Mouse (Mus musculus) hindbrain, embryonic 15.5 days (tissue): ENCODE measurements around the gene Stard3. TPM values are rescaled to one million over a fixed set of nuclear protein-coding genes. Genes with fewer than 3 reads are reported as not detected.

Source experiments
- ATAC-seq: fragments of 200-750 bp; cut with Nextera tagmentation; 2 replicates; pipeline ENCODE4 v1.8.0; 2017; ENCODE audit warnings: low read depth, moderate number of reproducible peaks, moderate TSS enrichment; ENCODE audit not compliant: low FRiP score
- H3K27ac ChIP-seq: fragments of 300-500 bp; sonication (generic); replicated peaks from 2 replicates; pipeline ENCODE4 v1.5.1; 2015; ENCODE audit warnings: mild to moderate bottlenecking, inconsistent platforms
- H3K27me3 ChIP-seq: fragments of 300-500 bp; sonication (generic); 2 replicates; pipeline ENCODE4 v1.6.1; 2015; ENCODE audit warnings: control low read depth, inconsistent platforms
- H3K36me3 ChIP-seq: fragments of 300-500 bp; sonication (generic); 2 replicates; pipeline ENCODE4 v1.6.1; 2015; ENCODE audit warnings: control low read depth, inconsistent platforms
- H3K4me1 ChIP-seq: fragments of 300-500 bp; sonication (generic); replicated peaks from 2 replicates; pipeline ENCODE4 v1.6.1; 2015; ENCODE audit warnings: control low read depth, inconsistent platforms
- H3K4me2 ChIP-seq: fragments of 300-500 bp; sonication (generic); 2 replicates; pipeline ENCODE4 v1.6.1; 2015; ENCODE audit warnings: moderate library complexity, mild to moderate bottlenecking, inconsistent platforms
- H3K4me3 ChIP-seq: fragments of 300-500 bp; sonication (generic); 2 replicates; pipeline ENCODE4 v1.5.1; 2015; ENCODE audit warnings: mild to moderate bottlenecking, inconsistent platforms
- H3K9ac ChIP-seq: fragments of 300-500 bp; sonication (generic); 2 replicates; pipeline ENCODE4 v1.6.1; 2015; ENCODE audit warnings: inconsistent platforms
- H3K9me3 ChIP-seq: fragments of 300-500 bp; sonication (generic); 2 replicates; pipeline ENCODE4 v1.6.1; 2016; ENCODE audit warnings: control low read depth, inconsistent platforms
- WGBS: fragments of 180-500 bp; shearing (Covaris S2); methylation state at CpG from one replicate; pipeline ENCODE4 v1.1.7; 2015; 5-methylcytosine and 5-hydroxymethylcytosine counted together
- polyA plus RNA-seq: library from polyadenylated mRNA; unstranded; fragments of >200 nt; fragmentation: Nextera tagmentation; extraction: Ambion mirVana; gene quantifications from 2 replicates; pipeline ENCODE4 v1.2.1, GENCODE M21; 2015

The Stard3 gene
- polyA plus RNA-seq, 1 experiment from 2014 or later = 40.3 TPM

DNA sequence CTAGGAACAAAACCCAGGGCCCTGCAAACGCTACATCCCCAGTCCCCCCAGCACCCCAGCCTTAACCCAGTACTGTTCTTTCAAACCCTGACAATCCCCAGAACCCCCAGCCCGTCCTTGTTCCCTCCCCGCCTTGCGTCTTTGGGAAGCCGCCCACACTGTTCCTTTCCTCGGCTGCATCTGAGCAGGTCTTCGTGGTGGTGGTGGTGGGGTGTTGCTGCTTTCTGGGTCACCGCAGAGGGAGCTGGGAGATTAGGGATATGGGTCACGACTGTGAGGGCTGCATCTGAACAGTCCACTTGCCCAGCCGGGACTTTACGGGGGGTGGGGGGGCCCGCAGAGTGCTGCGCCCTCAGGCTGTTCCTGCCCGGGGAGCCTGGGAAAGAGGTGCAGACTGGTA is 3.7 kb upstream of the Stard3 start:
- H3K27ac ChIP-seq = no peak overlapping the region
- 65% methylated on average over 14 of the region's 14 CpGs for WGBS
- no peak overlapping the region for H3K4me2 ChIP-seq
- peaks cover 44% of the 10 kb centered on the region for H3K27me3 ChIP-seq
- H3K9me3 ChIP-seq = no peaks in the 10 kb centered on the region
- no peak overlapping the region for H3K4me3 ChIP-seq
- no peak for ATAC-seq
- H3K4me1 ChIP-seq = peaks cover 16% of the 10 kb centered on the region
- no peak overlapping the region for H3K9ac ChIP-seq
- no peaks in the 10 kb centered on the region for H3K36me3 ChIP-seq

DNA sequence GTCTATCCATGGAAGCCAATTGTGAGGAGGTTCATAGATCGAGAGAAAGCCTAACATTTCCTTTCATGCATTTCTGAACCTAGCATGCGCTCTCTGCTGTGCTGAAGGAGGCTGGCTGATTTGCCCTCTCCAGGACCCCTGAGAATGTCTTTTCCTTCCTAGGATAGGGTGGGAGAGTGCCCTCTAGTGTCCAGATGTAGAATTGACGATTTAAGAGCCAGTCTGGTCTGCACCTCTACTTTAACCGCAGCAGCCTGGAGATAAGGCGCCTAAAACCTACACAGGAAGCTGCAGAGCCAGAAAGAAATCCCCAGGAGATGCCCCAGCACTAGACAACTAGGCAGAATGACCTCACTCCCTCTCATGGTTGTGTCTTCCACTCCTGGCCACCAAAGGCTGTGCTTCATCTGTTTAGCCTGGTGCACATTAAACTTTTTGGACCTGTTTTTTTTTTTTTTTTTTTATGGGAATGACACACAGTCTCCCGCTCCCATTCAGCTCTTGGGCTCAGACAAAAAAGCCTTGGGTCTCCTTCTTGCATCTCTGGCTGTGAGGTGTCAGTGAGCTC is 2.4 kb upstream of the Stard3 start:
- H3K4me3 ChIP-seq = no peak overlapping the region
- H3K27me3 ChIP-seq = peaks cover 30% of the 10 kb centered on the region
- 10% methylated on average over 6 of the region's 6 CpGs for WGBS
- no peak for ATAC-seq
- H3K9ac ChIP-seq = no peak overlapping the region
- H3K27ac ChIP-seq = no peak overlapping the region
- H3K4me2 ChIP-seq = no peak overlapping the region
- no peaks in the 10 kb centered on the region for H3K36me3 ChIP-seq
- peaks cover 30% of the 10 kb centered on the region for H3K4me1 ChIP-seq
- no peaks in the 10 kb centered on the region for H3K9me3 ChIP-seq

DNA sequence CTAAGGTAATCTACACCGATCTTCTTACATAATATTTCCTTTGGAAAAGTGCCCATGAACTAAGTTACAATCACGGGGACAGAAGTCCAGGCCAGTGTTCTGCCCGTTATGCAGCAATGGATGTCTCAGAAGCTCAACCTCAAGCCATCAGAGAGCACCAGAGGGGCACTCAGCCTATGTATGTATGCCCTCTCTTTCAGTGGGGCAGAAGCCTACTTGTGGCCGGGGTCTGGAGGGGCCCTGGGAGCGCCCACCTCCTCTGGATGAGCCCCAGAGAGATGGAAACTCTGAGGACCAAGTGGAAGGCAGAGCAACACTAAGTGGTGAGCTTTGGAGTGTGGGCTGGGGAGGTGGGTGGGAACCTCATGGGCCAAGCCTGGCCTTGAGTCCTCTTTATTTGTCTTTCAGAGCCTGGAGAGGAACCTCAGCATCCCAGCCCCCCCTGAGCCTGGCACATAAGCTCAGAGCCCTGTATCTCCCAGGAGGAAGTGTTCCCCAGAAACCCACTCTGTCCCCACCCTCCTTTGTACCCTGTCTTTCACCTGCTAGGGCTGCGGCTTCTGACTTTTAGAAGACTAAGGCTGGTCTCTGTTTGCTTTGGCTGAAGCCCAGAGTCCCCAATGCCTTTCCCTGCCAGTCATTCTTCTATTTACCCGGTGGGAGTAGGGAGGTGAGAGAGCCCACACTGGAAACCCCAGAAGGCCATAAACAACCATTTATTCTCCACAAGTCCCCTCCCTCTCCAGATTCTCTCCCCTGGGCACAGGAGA is 1.4 kb upstream of the Stard3 start:
- Histone ChIP-seq H3K27ac (no peak overlapping the region), H3K9me3 (no peaks in the 10 kb centered on the region), H3K4me1 (peaks cover 39% of the 10 kb centered on the region), H3K36me3 (no peaks in the 10 kb centered on the region), H3K27me3 (peaks cover 20% of the 10 kb centered on the region), H3K4me3 (no peak overlapping the region), H3K9ac (no peak overlapping the region), H3K4me2 (peak overlapping the region; percentile 83; the same call in 1 of the 2 replicates)
- 76% methylated on average over 7 of the region's 7 CpGs for WGBS
- ATAC-seq = no peak

DNA sequence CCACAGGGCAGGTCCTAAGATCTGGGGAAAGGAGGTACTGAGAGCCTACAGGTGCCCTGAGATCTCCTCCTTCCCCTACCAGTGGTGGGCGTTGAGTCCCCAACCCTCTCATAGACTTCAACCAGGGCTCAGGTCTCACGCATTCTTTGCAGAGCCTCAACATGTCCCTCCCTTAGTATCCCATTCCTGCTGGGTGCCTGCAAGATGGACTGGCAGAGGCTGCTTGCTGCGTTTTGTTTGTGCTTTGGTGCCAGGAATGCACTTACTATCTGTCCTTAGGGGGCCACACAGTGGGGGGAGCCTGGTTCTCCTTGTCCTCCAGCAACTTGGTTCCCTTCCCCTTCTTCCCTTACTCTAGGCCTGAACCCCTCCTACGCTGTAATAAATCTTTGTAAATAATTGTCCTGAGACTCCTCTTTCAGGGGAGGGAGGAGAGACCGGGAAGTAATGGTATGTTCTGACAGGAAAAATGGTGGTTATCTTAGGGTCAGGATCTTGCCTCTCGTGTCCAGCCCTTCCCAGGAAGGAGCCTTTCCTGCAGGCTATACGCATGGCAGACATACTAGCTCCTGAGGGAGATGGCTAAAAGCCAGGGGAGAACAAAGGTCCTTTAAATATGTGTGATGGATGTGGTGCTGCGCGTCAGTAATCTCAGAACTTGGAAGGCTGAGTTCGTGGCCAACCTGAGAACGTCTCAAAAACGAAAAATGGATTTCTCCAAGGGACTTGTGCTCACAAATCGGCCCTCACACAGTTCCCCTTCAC is 590 bp upstream of the Stard3 start:
- no peaks in the 10 kb centered on the region for H3K36me3 ChIP-seq
- H3K4me2 ChIP-seq = peak overlapping the region; percentile 83
- H3K9me3 ChIP-seq = no peaks in the 10 kb centered on the region
- peak overlapping the region; percentile 61 for H3K4me3 ChIP-seq
- peak overlapping the region; percentile 37 for H3K9ac ChIP-seq
- 10% methylated on average over 13 of the region's 13 CpGs for WGBS
- H3K4me1 ChIP-seq = peaks cover 45% of the 10 kb centered on the region
- peak overlapping the region; percentile 70 for H3K27ac ChIP-seq
- H3K27me3 ChIP-seq = peaks cover 12% of the 10 kb centered on the region
- 0 out of 2 replicates have a peak, but pooled peaks have one; percentile 16 for ATAC-seq

DNA sequence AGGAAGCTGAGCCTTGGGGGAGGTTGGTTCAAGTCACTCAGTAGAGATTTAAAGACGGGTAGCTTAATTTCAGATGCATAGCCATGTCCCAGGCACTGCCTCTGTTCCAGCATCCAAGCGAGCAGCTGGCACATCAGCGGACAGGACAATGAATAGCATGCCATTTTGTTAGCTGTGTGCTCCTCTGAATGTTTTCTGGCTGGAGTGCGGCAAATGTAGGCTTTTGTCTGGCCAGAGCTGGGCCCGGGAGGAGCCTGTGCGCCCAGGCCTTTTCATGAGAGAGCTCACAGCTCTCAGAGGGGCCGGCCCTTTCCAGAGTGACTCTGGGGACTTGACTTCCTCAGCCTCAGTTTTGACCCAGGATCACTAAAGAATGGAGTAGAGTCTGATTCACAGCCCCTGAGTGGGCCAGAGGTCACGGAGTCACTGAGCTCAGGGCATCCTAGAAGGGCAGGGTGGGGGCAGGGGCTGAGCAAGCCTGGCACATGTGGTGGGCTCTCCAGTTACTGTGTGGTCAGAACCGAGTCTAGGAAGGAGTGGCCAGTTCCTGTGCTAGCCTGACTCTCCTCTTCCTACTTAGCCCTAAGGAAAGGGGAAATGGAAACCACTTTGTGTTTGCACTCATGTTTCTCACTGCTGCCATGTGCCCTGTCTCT is 2.8 kb downstream of the Stard3 start:
- 20% methylated on average over 9 of the region's 9 CpGs for WGBS
- 0 out of 2 replicates have a peak overlapping the region, but pooled peaks have one; percentile 16 for H3K4me2 ChIP-seq
- no peak for ATAC-seq

DNA sequence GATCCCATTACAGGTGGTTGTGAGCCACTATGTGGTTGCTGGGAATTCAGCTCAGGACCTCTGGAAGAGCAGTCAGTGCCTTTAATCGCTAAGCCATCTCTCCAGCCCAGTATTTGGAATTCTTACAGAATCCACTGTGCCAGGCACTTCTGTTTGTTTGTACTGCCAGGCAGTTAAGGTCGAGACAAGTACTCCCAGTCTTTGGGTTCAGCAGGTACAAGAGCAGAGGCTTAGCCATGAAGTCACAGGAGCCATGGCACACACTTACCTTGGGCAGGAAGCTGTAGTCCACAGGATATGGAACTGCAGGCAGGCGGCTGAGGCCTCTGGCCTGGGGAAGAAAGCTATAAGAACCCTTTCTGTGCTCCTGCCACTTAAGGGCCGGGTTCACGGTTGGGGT is 5.6 kb downstream of the Stard3 start:
- no peak overlapping the region for H3K4me3 ChIP-seq
- H3K4me1 ChIP-seq = peaks cover 38% of the 10 kb centered on the region
- no peak overlapping the region for H3K4me2 ChIP-seq
- no peaks in the 10 kb centered on the region for H3K27me3 ChIP-seq
- no peak overlapping the region for H3K27ac ChIP-seq
- H3K9me3 ChIP-seq = no peaks in the 10 kb centered on the region
- H3K9ac ChIP-seq = no peak overlapping the region
- no peak for ATAC-seq
- WGBS = 87% methylated on average over 5 of the region's 5 CpGs
- no peaks in the 10 kb centered on the region for H3K36me3 ChIP-seq

More for the DNA sequence above, 2.8 kb downstream of the Stard3 start:
- H3K36me3 ChIP-seq = no peaks in the 10 kb centered on the region
- no peak overlapping the region for H3K4me3 ChIP-seq
- H3K27ac ChIP-seq = peak overlapping the region; percentile 64
- peak overlapping the region; percentile 34; the same call in 1 of the 2 replicates for H3K9ac ChIP-seq
- H3K4me1 ChIP-seq = peaks cover 45% of the 10 kb centered on the region
- no peaks in the 10 kb centered on the region for H3K9me3 ChIP-seq
- H3K27me3 ChIP-seq = no peaks in the 10 kb centered on the region

DNA sequence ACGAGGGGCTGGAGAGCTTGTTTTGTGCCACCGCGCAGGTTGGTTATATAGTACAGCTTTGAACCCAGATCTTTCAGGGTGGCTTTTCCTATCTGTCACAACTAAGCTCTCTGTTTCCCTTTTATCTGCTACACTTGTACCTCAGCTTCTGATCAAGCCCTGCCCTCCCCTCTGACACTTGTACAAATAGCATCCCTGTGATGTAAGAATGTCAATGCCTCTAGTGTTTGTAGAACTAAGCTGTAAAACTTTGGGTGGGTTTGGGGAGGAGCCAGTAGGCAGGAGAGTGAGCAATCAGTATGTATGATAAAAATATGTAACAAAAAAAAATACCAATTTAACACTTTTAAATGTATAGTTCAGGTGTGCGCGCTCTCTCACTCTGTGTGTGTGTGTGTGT is 6.2 kb downstream of the Stard3 start:
- Histone ChIP-seq H3K4me3 (no peak overlapping the region), H3K4me2 (no peak overlapping the region), H3K9me3 (no peaks in the 10 kb centered on the region), H3K9ac (no peak overlapping the region), H3K4me1 (peaks cover 32% of the 10 kb centered on the region), H3K27me3 (no peaks in the 10 kb centered on the region), H3K36me3 (no peaks in the 10 kb centered on the region), H3K27ac (no peak overlapping the region)
- 94% methylated on average over 5 of the region's 5 CpGs for WGBS
- no peak for ATAC-seq

DNA sequence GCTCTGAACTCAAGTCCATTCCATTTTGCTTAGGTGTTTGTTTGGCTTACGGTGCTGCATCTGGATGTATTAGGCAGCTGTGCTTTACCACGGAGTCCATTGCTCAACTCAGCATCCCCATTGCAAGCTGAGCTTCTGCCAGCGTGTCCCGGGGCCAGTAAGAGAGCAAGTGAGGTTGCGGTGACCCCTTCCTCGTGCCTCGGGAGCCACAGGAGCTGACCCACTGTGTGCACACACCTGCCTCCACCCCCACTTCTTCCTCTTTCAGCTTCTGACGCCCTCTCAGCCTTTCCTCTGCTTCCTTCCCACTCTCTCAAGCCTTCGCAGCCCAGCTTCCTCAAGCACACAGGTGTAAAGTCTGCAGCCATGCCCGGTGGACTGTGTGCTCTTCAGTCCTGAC is 8.1 kb downstream of the Stard3 start:
- Histone ChIP-seq H3K4me1 (peaks cover 18% of the 10 kb centered on the region), H3K9me3 (no peaks in the 10 kb centered on the region), H3K9ac (no peak overlapping the region), H3K4me2 (no peak overlapping the region), H3K36me3 (no peaks in the 10 kb centered on the region), H3K27ac (no peak overlapping the region), H3K27me3 (no peaks in the 10 kb centered on the region), H3K4me3 (no peak overlapping the region)
- WGBS = 78% methylated on average over 10 of the region's 10 CpGs
- no peak for ATAC-seq

DNA sequence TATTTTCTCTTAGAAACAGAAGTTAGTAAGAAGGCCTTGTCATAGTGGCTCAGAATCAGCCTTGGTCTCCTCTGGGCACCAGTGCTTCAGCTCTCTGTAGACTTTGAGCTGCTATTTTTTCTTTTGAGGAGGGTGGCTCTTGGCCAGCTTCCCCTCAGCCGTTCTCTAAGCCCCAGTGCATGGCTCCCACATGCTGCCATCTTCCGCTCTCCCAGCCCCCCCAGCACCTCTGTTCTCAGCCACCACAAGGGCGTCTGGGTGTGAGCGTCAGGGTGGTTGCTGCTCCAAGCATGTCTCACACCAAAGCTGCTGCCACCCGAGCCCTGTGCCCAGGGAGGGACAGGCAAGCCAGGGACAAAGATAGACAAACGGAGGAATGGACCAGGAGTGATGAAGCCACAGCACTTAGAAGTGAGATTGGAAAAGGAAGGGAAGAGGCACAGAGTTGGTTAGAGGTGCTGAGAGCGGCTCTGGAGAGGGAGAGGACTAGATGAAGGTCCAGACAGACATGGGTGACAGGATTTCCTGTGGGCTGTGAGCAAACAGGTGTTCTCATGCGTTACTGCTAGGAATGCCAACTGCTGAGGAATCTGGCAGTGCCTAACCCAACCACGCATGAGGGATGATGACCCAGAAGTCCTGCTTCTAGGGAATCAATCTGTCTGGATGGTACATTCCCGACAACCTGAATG is 9.1 kb downstream of the Stard3 start:
- H3K4me3 ChIP-seq = no peak overlapping the region
- no peak for ATAC-seq
- no peak overlapping the region for H3K9ac ChIP-seq
- no peaks in the 10 kb centered on the region for H3K36me3 ChIP-seq
- no peak overlapping the region for H3K27ac ChIP-seq
- H3K4me1 ChIP-seq = peaks cover 20% of the 10 kb centered on the region
- no peaks in the 10 kb centered on the region for H3K27me3 ChIP-seq
- 84% methylated on average over 10 of the region's 10 CpGs for WGBS
- no peaks in the 10 kb centered on the region for H3K9me3 ChIP-seq
- no peak overlapping the region for H3K4me2 ChIP-seq

DNA sequence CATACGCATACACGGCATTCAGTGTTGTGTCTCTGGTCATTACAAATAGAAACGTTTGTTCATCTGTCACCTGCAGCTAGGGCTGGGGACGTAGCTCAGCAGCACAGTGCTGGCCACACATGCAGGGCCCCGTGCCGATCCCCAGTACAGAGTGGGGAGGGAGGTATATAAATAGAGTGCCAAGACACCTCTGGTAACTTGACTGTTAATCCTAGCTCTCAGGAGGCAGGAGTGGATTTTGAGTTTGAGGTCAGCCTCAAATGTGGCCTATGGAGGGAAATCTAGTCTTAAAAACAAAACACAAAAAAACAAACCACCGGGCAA is 9.7 kb downstream of the Stard3 start:
- no peak overlapping the region for H3K27ac ChIP-seq
- H3K9me3 ChIP-seq = no peaks in the 10 kb centered on the region
- H3K4me2 ChIP-seq = no peak overlapping the region
- no peaks in the 10 kb centered on the region for H3K36me3 ChIP-seq
- no peaks in the 10 kb centered on the region for H3K27me3 ChIP-seq
- WGBS = 86% methylated on average over 7 of the region's 7 CpGs
- peaks cover 21% of the 10 kb centered on the region for H3K4me1 ChIP-seq
- no peak overlapping the region for H3K4me3 ChIP-seq
- no peak for ATAC-seq
- H3K9ac ChIP-seq = no peak overlapping the region

DNA sequence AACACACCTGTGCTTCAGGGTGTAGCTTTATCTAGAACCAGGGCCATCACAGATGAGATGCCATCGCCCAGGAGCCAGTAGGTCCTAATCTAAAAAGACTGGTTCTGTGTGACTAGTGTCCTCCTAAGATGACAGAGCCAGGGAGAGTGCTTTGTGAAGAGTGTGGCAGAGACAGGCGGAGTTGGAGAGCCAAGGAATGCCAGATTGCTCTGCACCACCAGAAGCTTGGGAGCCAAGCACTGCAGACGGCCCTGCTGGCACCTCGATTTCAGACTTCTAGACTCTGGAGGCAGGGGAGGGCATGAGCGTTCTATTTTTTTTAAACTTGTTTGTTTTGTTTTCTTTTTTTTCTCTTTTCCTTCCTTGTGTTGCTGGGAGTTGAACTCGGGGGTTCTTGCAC is 11.2 kb downstream of the Stard3 start:
- Histone ChIP-seq H3K36me3 (no peaks in the 10 kb centered on the region), H3K9me3 (no peaks in the 10 kb centered on the region), H3K27me3 (no peaks in the 10 kb centered on the region), H3K4me3 (no peak overlapping the region), H3K4me1 (peaks cover 20% of the 10 kb centered on the region), H3K4me2 (no peak overlapping the region), H3K9ac (no peak overlapping the region), H3K27ac (no peak overlapping the region)
- WGBS = 82% methylated on average over 6 of the region's 6 CpGs
- no peak for ATAC-seq
